ENCODE assay signal across 26 mouse cellular contexts in the genomic region with DNA sequence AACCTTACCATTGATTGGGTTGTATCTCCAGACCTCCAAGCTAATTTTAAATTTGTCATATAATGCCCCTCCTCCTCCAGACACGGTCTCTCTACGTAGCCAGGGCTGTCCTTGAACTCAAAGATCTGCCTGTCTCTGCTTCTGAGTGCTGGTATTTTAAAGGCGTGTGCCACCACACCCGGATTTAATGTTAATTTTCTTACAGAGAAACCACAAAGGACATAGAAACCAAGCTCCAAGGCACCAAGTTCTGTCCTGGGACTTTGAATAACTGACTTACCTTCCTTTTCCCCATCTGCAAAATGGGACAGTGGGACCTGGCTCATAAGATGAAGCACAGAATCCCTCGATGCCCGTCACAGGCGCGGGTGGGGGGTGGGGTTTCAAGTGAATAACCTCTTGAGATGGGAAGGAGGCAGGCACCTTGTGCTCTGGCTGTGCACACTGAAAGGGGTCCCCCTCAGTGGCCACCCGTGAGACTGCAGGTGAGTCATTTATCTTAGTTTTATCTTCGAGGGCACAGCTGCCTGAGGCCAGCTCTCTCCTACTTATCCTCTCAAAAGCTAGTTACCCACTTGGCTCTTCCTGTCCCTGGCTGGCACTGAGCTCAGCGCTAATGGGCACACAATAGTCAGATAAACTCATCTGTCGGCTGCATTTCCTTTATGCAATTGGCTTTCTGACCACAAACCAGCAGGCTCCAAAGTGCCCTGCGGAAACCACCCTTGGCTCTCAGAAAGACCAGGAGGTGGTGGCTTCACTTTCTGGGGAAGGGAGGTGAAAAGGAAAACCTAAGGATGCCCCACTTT. TPM values are rescaled to one million over a fixed set of nuclear protein-coding genes. Genes with fewer than 3 reads are reported as not detected.
DNase-seq lines count a peak whose midpoint lies in the region; ATAC-seq and TF ChIP-seq lines count a peak whose summit lies in the region.
"Had no signal": no experiment of that assay in that cellular context is flagged by ENCODE, and none has a peak within 500 bp of the region (broad histone marks: within the 10 kb centered on the region; RNA-seq: fewer than 3 reads in every experiment).

No protein-coding gene starts in this region.

- H3K27ac ChIP-seq in liver, adult 2 months (replicated peaks; ENCODE audit: insufficient read depth, low read depth, low read length), result no peak overlapping the region
- no peak overlapping the region for H3K27ac ChIP-seq in liver, embryonic 12.5 days
- peak overlapping the region; percentile 27 for H3K27ac ChIP-seq in testis, adult 2 months (ENCODE audit: control insufficient read depth, insufficient read depth, low read depth, low read length)
- H3K27ac ChIP-seq in small intestine, adult 2 months (ENCODE audit: insufficient read depth, low read depth, low read length), result peak overlapping the region; percentile 92
- H3K27ac ChIP-seq: forebrain, embryonic 13.5 days; heart, adult 2 months; heart, embryonic 15.5 days; limb, embryonic 15.5 days had no signal

- H3K79me2 ChIP-seq in liver, adult 2 months (ENCODE audit: control insufficient read depth, insufficient read depth, low read length), result no peaks in the 10 kb centered on the region

- H3K9ac ChIP-seq in liver, adult 2 months (ENCODE audit: low read depth, low read length), result no peak overlapping the region
- H3K9ac ChIP-seq in liver, embryonic 12.5 days, result no peak overlapping the region
- H3K9ac ChIP-seq: forebrain, embryonic 13.5 days; heart, embryonic 15.5 days; limb, embryonic 15.5 days; liver, postnatal 0 days had no signal

- TF ChIP-seq POLR2A in liver, adult 2 months (IDR thresholded peaks at IDR 0.05; ENCODE audit: extremely low read depth, insufficient read depth, low read length), result no peak
- no peak for TF ChIP-seq POLR2A in testis, adult 2 months (IDR thresholded peaks at IDR 0.05; ENCODE audit: control insufficient read depth, low read depth, low read length)
- peak; percentile 10; the same call in 1 of the 2 replicates for TF ChIP-seq POLR2A in small intestine, adult 2 months (IDR thresholded peaks at IDR 0.05; ENCODE audit: low read depth, low read length)

- no peaks in the 10 kb centered on the region for H3K27me3 ChIP-seq in liver, adult 2 months (ENCODE audit: control insufficient read depth, insufficient read depth, low read length)
- peaks cover 51% of the 10 kb centered on the region for H3K27me3 ChIP-seq in liver, embryonic 12.5 days (replicated peaks)
- no peaks in the 10 kb centered on the region for H3K27me3 ChIP-seq in testis, adult 2 months (ENCODE audit: control insufficient read depth, insufficient read depth, low read length)
- no peaks in the 10 kb centered on the region for H3K27me3 ChIP-seq in small intestine, adult 2 months (ENCODE audit: control insufficient read depth, insufficient read depth, low read length)
- H3K27me3 ChIP-seq: limb, embryonic 15.5 days had no signal

- intact Hi-C loops in gastrocnemius, postnatal 36 days (cut with DNase I), result no loop called here

- no peak for ATAC-seq in liver, embryonic 12.5 days
- ATAC-seq in common myeloid progenitor, adult 5-6 weeks (replicated peaks; ENCODE audit: low read depth, poor library complexity, severe bottlenecking), result peak; percentile 88
- ATAC-seq: forebrain, embryonic 13.5 days had no signal

- peak; percentile 60 for DNase-seq in liver, adult 2 months (ENCODE audit: extremely low read depth, low read depth, low spot score)
- DNase-seq in testis, postnatal 14 days (ENCODE audit: low spot score), result no peak
- no peak for DNase-seq in gastrocnemius, postnatal 36 days
- DNase-seq in adrenal gland, adult 8-10 months, result no peak
- DNase-seq: cerebellum, adult 8-10 months; heart, adult 2 months; retina, postnatal 1 day; thymus, postnatal 4 days had no signal

- no peaks in the 10 kb centered on the region for H3K9me3 ChIP-seq in liver, embryonic 12.5 days (replicated peaks)
- H3K9me3 ChIP-seq: forebrain, embryonic 13.5 days; heart, embryonic 15.5 days; limb, embryonic 15.5 days had no signal

- no peak for TF ChIP-seq CTCF in liver, adult 2 months (IDR thresholded peaks at IDR 0.05; ENCODE audit: low read depth, low read length)
- no peak for TF ChIP-seq CTCF in testis, adult 2 months (IDR thresholded peaks at IDR 0.05; ENCODE audit: control insufficient read depth, insufficient read depth, insufficient replicate concordance, low read depth, low read length)
- TF ChIP-seq CTCF in small intestine, adult 2 months (IDR thresholded peaks at IDR 0.05; ENCODE audit: extremely low read depth, insufficient read length, insufficient replicate concordance, low read depth, low read length), result no peak

- H3K4me1 ChIP-seq in liver, adult 2 months (ENCODE audit: control insufficient read depth, insufficient read depth, low read length), result peaks cover 33% of the 10 kb centered on the region
- peaks cover 7% of the 10 kb centered on the region for H3K4me1 ChIP-seq in liver, embryonic 12.5 days
- H3K4me1 ChIP-seq in testis, adult 2 months (ENCODE audit: control insufficient read depth, insufficient read depth, low read length), result no peaks in the 10 kb centered on the region
- peaks cover 8% of the 10 kb centered on the region for H3K4me1 ChIP-seq in small intestine, adult 2 months (ENCODE audit: control insufficient read depth, insufficient read depth, insufficient read length, low read length)
- H3K4me1 ChIP-seq: forebrain, embryonic 13.5 days; heart, embryonic 15.5 days; limb, embryonic 15.5 days had no signal

- H3K4me2 ChIP-seq in liver, embryonic 12.5 days, result no peak overlapping the region
- H3K4me2 ChIP-seq: forebrain, embryonic 13.5 days; heart, embryonic 15.5 days; limb, embryonic 15.5 days; midbrain, embryonic 11.5 days had no signal

- H3K4me3 ChIP-seq in liver, adult 2 months (ENCODE audit: insufficient read depth, low read depth, low read length), result no peak overlapping the region
- no peak overlapping the region for H3K4me3 ChIP-seq in liver, embryonic 12.5 days
- no peak overlapping the region for H3K4me3 ChIP-seq in testis, adult 2 months (ENCODE audit: control insufficient read depth, low read depth, low read length)
- peak overlapping the region; percentile 76 for H3K4me3 ChIP-seq in small intestine, adult 2 months (ENCODE audit: low read depth, low read length)
- H3K4me3 ChIP-seq: forebrain, embryonic 13.5 days; heart, adult 2 months; heart, embryonic 15.5 days; limb, embryonic 15.5 days had no signal

- no peaks in the 10 kb centered on the region for H3K36me3 ChIP-seq in liver, adult 2 months (ENCODE audit: control insufficient read depth, insufficient read depth, low read length)
- no peaks in the 10 kb centered on the region for H3K36me3 ChIP-seq in liver, embryonic 12.5 days
- H3K36me3 ChIP-seq in testis, adult 2 months (ENCODE audit: control insufficient read depth, insufficient read depth, low read length), result no peaks in the 10 kb centered on the region
- H3K36me3 ChIP-seq in small intestine, adult 2 months (ENCODE audit: control insufficient read depth, insufficient read depth, low read length), result peaks cover 27% of the 10 kb centered on the region
- H3K36me3 ChIP-seq: heart, embryonic 15.5 days; limb, embryonic 15.5 days had no signal

- 47% methylated on average over 13 of the region's 13 CpGs for WGBS in liver, adult 2 months
- WGBS in liver, embryonic 12.5 days (ENCODE audit: insufficient replicate concordance), result 30% methylated on average over 13 of the region's 13 CpGs
- 44% methylated on average over 13 of the region's 13 CpGs for WGBS in small intestine, adult 2 months

RNA-seq across cellular contexts. Expression of gene Slc13a2, which starts 0.6 kb away (rescaled TPM):
- total RNA-seq in liver, adult 2 months (2014; rRNA removed), result 0.65 and 1.9 TPM in 2 replicates
- polyA plus RNA-seq in liver, adult 2 months (2012; rRNA removed), result 4.7 and 5.6 TPM in 2 replicates
- 0.05 TPM in 1 of 2 replicates, not detected in the other for polyA plus RNA-seq in liver, embryonic 12.5 days (2016; fragmentation: Nextera tagmentation; extraction: Ambion mirVana)
- 2.8 and 3.1 TPM in 2 replicates for polyA plus RNA-seq in testis, adult 2 months (2012; rRNA removed)
- not detected in 2 replicates for total RNA-seq in common myeloid progenitor, adult 5-6 weeks (2017)
- 24.9 and 374 TPM in 2 replicates for polyA plus RNA-seq in small intestine, adult 2 months (2012; rRNA removed)
- not detected for total RNA-seq in gastrocnemius, postnatal 36 days (2021)
- not detected for total RNA-seq in adrenal gland, adult 8-10 months (2022)
- total RNA-seq: gastrocnemius, adult 8-10 months; heart, adult 2 months; layer of hippocampus, postnatal 25 days; left cerebral cortex, postnatal 25 days; monocyte, adult 5-6 weeks had no signal
- polyA plus RNA-seq: C2C12; embryonic facial prominence, embryonic 11.5 days; forebrain, embryonic 13.5 days; frontal cortex, adult 2 months; heart, embryonic 15.5 days; hindbrain, embryonic 11.5 days; midbrain, embryonic 11.5 days; neural tube, embryonic 11.5 days had no signal

RNA-seq across cellular contexts. Expression of gene Foxn1, which starts 35.0 kb away (rescaled TPM):
- total RNA-seq in liver, adult 2 months (2014; rRNA removed), result not detected in 2 replicates
- polyA plus RNA-seq in liver, adult 2 months (2012; rRNA removed), result not detected in 2 replicates
- not detected in 2 replicates for polyA plus RNA-seq in liver, embryonic 12.5 days (2016; fragmentation: Nextera tagmentation; extraction: Ambion mirVana)
- polyA plus RNA-seq in testis, adult 2 months (2012; rRNA removed), result not detected in 2 replicates
- not detected in 2 replicates for total RNA-seq in common myeloid progenitor, adult 5-6 weeks (2017)
- polyA plus RNA-seq in small intestine, adult 2 months (2012; rRNA removed), result 0.06 TPM in 1 of 2 replicates, not detected in the other
- total RNA-seq in gastrocnemius, postnatal 36 days (2021), result under 1 TPM in 1 of 2 experiments, not detected in 1; 0.10 TPM
- total RNA-seq in adrenal gland, adult 8-10 months (2022), result under 1 TPM; 0.20 to 0.77 (median 0.31) TPM
- total RNA-seq: gastrocnemius, adult 8-10 months; heart, adult 2 months; layer of hippocampus, postnatal 25 days; monocyte, adult 5-6 weeks had no signal
- polyA plus RNA-seq: forebrain, embryonic 13.5 days; frontal cortex, adult 2 months; heart, adult 2 months; liver, postnatal 0 days; midbrain, embryonic 11.5 days; neural tube, embryonic 11.5 days had no signal

RNA-seq across cellular contexts. Expression of gene Slc46a1, which starts 44.1 kb away (rescaled TPM):
- total RNA-seq in liver, adult 2 months (2014; rRNA removed), result 36.2 and 38.0 TPM in 2 replicates
- 133 and 146 TPM in 2 replicates for polyA plus RNA-seq in liver, adult 2 months (2012; rRNA removed)
- 5.7 and 6.3 TPM in 2 replicates for polyA plus RNA-seq in liver, embryonic 12.5 days (2016; fragmentation: Nextera tagmentation; extraction: Ambion mirVana)
- 7.7 and 7.8 TPM in 2 replicates for polyA plus RNA-seq in testis, adult 2 months (2012; rRNA removed)
- 0.58 and 2.7 TPM in 2 replicates for total RNA-seq in common myeloid progenitor, adult 5-6 weeks (2017)
- polyA plus RNA-seq in small intestine, adult 2 months (2012; rRNA removed), result 117 and 341 TPM in 2 replicates
- total RNA-seq in gastrocnemius, postnatal 36 days (2021), result 1 to 10 TPM in 1 of 2 experiments, under 1 TPM in 1; 0.67 to 1.2 TPM
- 10 to 100 TPM; 36.9 to 54.8 (median 42.6) TPM for total RNA-seq in adrenal gland, adult 8-10 months (2022)

Comparison
In these comparisons a context has a peak if more than half of its experiments do, and no peak if none do; other contexts are left out.
1. H3K27ac ChIP-seq: peak in testis, adult 2 months (single experiment) and small intestine, adult 2 months (single experiment); none in liver, adult 2 months (single experiment) and liver, embryonic 12.5 days (single experiment).
2. RNA of gene Slc46a1, which starts 44.1 kb away (total RNA-seq): 36.9 to 54.8 TPM in adrenal gland, adult 8-10 months and 36.2 to 38.0 TPM in liver, adult 2 months; 0.58 to 2.7 TPM in common myeloid progenitor, adult 5-6 weeks and 0.67 to 1.2 TPM in gastrocnemius, postnatal 36 days; every median in the first group is over 10 times any median in the second.